Mouse (Mus musculus) forebrain, embryonic 10.5 days (tissue): ENCODE measurements at regions not wholly inside any gene's neighbourhood (a gene's known extent, or its start where the extent isn't known, plus 50 kb on each side); places are given as distances from the start of the nearest gene placed in this dataset.

Experiments
- DNase-seq: peaks from one replicate; pipeline ENCODE4 v3.0.0-alpha.2; 2017; ENCODE audit warnings: low spot score; ENCODE audit errors: extremely low spot score
- H3K27ac ChIP-seq: fragments of 300-500 bp; sonication (generic); 2 replicates; pipeline ENCODE4 v1.5.1; 2016; ENCODE audit warnings: mild to moderate bottlenecking
- H3K27me3 ChIP-seq: fragments of 300-500 bp; sonication (generic); 2 replicates; pipeline ENCODE4 v1.6.1; 2016; ENCODE audit warnings: mild to moderate bottlenecking; ENCODE audit not compliant: poor library complexity, severe bottlenecking
- H3K36me3 ChIP-seq: fragments of 300-500 bp; sonication (generic); replicated peaks from 2 replicates; pipeline ENCODE4 v1.6.1; 2016; ENCODE audit warnings: mild to moderate bottlenecking, moderate library complexity
- H3K4me1 ChIP-seq: fragments of 300-500 bp; sonication (generic); 2 replicates; pipeline ENCODE4 v1.6.1; 2016
- H3K4me3 ChIP-seq: fragments of 300-500 bp; sonication (generic); 2 replicates; pipeline ENCODE4 v1.5.1; 2016; ENCODE audit warnings: mild to moderate bottlenecking, moderate library complexity
- H3K9me3 ChIP-seq: fragments of 300-500 bp; sonication (generic); 2 replicates; pipeline ENCODE4 v1.6.1; 2016; ENCODE audit warnings: mild to moderate bottlenecking, moderate library complexity

DNA sequence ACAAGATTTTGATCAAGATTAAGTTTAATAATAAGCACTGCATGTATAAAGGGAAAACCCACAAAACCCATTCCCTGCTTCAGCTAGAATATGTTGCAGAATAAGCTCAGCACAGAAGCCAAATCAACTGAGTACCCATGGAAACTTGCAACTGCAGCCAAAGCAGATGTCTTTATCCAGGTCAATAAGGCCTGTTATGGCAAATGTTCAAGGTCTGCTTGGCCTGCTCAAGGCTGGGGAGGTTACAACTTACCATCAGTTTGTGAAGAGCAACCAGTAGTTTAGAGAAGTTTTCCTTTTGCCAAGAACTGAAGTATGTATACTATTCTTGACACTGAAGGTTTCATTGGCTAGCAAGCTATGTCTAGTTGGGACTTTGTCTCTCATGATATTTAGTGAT is 78.3 kb upstream of the Mrgprb4 start:
- Histone ChIP-seq H3K4me1 (no peaks in the 10 kb centered on the region), H3K27me3 (no peaks in the 10 kb centered on the region), H3K36me3 (no peaks in the 10 kb centered on the region), H3K27ac (no peak overlapping the region), H3K4me3 (no peak overlapping the region), H3K9me3 (peaks cover 48% of the 10 kb centered on the region)
- DNase-seq = no peak

DNA sequence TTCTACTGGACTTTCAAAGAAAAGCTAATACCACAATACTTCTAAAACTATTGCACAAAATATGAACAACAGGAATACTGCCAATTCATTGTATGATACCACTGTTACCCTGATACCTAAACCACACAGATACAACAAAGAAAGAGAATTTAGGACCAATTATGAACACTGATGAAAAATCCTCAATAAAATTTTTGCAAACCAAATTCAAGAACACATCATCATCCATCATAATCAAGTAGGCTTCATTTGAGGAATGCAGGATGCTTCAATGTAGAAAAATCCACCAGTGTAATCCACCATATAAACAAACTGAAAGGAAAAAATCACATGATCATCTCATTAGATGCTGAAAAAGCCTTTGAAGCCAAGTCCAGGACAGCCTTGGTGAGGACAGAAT is 62.4 kb upstream of the Mrgprb4 start:
- no peak for DNase-seq
- Histone ChIP-seq H3K27ac (no peak overlapping the region), H3K27me3 (no peaks in the 10 kb centered on the region), H3K4me3 (no peak overlapping the region), H3K9me3 (peaks cover 54% of the 10 kb centered on the region), H3K4me1 (no peaks in the 10 kb centered on the region), H3K36me3 (no peaks in the 10 kb centered on the region)
